18 mouse cellular contexts compared by ENCODE assay signal in genomic region chr3:8006708-8007395, GRCm38 (mm10).
A peak's percentile ranks its signal among the peaks of the same experiment; 100 is the strongest.
DNase-seq lines count a peak whose midpoint lies in the region; ATAC-seq lines count a peak whose summit lies in the region.
"Had no signal": no experiment of that assay in that cellular context is flagged by ENCODE, and none has a peak within 500 bp of the region (broad histone marks: within the 10 kb centered on the region; RNA-seq: fewer than 3 reads in every experiment).

No protein-coding gene starts in this region.

- 43% methylated on average over 10 of the region's 10 CpGs for WGBS in embryonic facial prominence, embryonic 13.5 days
- WGBS in kidney, embryonic 14.5 days: 58% methylated on average over 10 of the region's 10 CpGs
- WGBS in limb, embryonic 15.5 days: 43% methylated on average over 10 of the region's 10 CpGs

- H3K27me3 ChIP-seq in embryonic facial prominence, embryonic 13.5 days: no peaks in the 10 kb centered on the region
- H3K27me3 ChIP-seq in kidney, embryonic 14.5 days (ENCODE audit: control insufficient read depth, insufficient read depth, low read length): no peaks in the 10 kb centered on the region
- no peaks in the 10 kb centered on the region for H3K27me3 ChIP-seq in limb, embryonic 15.5 days
- H3K27me3 ChIP-seq: forebrain, embryonic 13.5 days had no signal

- no peak overlapping the region for H3K4me3 ChIP-seq in embryonic facial prominence, embryonic 13.5 days
- H3K4me3 ChIP-seq in kidney, embryonic 14.5 days (ENCODE audit: low read length): no peak overlapping the region
- H3K4me3 ChIP-seq in limb, embryonic 15.5 days: no peak overlapping the region
- H3K4me3 ChIP-seq: forebrain, embryonic 13.5 days; gastrocnemius, adult 2 months; layer of hippocampus, adult 2 months had no signal

- peaks cover 5% of the 10 kb centered on the region; the same call in 1 of the 2 replicates for H3K4me1 ChIP-seq in embryonic facial prominence, embryonic 13.5 days
- H3K4me1 ChIP-seq in kidney, embryonic 14.5 days (ENCODE audit: control insufficient read depth, insufficient read depth, low read length): no peaks in the 10 kb centered on the region
- H3K4me1 ChIP-seq in limb, embryonic 15.5 days: no peaks in the 10 kb centered on the region
- H3K4me1 ChIP-seq: forebrain, embryonic 13.5 days had no signal

- H3K9ac ChIP-seq in embryonic facial prominence, embryonic 13.5 days: no peak overlapping the region
- no peak overlapping the region for H3K9ac ChIP-seq in kidney, embryonic 14.5 days (ENCODE audit: low read depth, low read length)
- H3K9ac ChIP-seq in limb, embryonic 15.5 days: no peak overlapping the region
- H3K9ac ChIP-seq: forebrain, embryonic 13.5 days had no signal

- no peaks in the 10 kb centered on the region; the same call in 1 of the 2 replicates for H3K9me3 ChIP-seq in embryonic facial prominence, embryonic 13.5 days
- H3K9me3 ChIP-seq in kidney, embryonic 14.5 days (ENCODE audit: control insufficient read depth, low read length): no peaks in the 10 kb centered on the region
- no peaks in the 10 kb centered on the region for H3K9me3 ChIP-seq in limb, embryonic 15.5 days
- H3K9me3 ChIP-seq: forebrain, embryonic 13.5 days had no signal

- no peak for ATAC-seq in embryonic facial prominence, embryonic 13.5 days (ENCODE audit: insufficient number of reproducible peaks, insufficient read depth, low FRiP score, low TSS enrichment, low read depth)
- peak; percentile 94; the same call in 1 of the 2 replicates for ATAC-seq in kidney, embryonic 14.5 days (ENCODE audit: low FRiP score, low TSS enrichment)
- ATAC-seq in limb, embryonic 15.5 days (ENCODE audit: insufficient number of reproducible peaks, low FRiP score, low TSS enrichment, low read depth): no peak
- ATAC-seq: CD4-positive, CD25-positive, alpha-beta regulatory T cell, adult 4 months; forebrain, embryonic 13.5 days had no signal

- DNase-seq in MN1 (ENCODE audit: low spot score): peak; percentile 22
- no peak for DNase-seq in cerebellum, adult 11 months
- DNase-seq in retina, postnatal 1 day: no peak
- no peak for DNase-seq in cerebellum, postnatal 25 days
- DNase-seq in heart, postnatal 14 days: no peak
- DNase-seq: adrenal gland, postnatal 36 days; gastrocnemius, adult 2 months; heart, postnatal 4 days; midbrain, embryonic 14.5 days; right cerebral cortex, adult 18-20 months; thymus, postnatal 14 days had no signal

- H3K36me3 ChIP-seq in embryonic facial prominence, embryonic 13.5 days: no peaks in the 10 kb centered on the region
- no peaks in the 10 kb centered on the region for H3K36me3 ChIP-seq in kidney, embryonic 14.5 days (ENCODE audit: control insufficient read depth, insufficient read depth, low read length)
- H3K36me3 ChIP-seq in limb, embryonic 15.5 days: no peaks in the 10 kb centered on the region

- no peak overlapping the region for H3K27ac ChIP-seq in embryonic facial prominence, embryonic 13.5 days
- no peak overlapping the region for H3K27ac ChIP-seq in kidney, embryonic 14.5 days (ENCODE audit: low read depth, low read length)
- H3K27ac ChIP-seq in limb, embryonic 15.5 days: no peak overlapping the region
- H3K27ac ChIP-seq: forebrain, embryonic 13.5 days; gastrocnemius, adult 2 months; layer of hippocampus, adult 2 months; macrophage had no signal

- intact Hi-C loops in heart, postnatal 14 days (cut with DNase I): no loop called here

- H3K4me2 ChIP-seq in embryonic facial prominence, embryonic 13.5 days: peak overlapping the region; percentile 18
- H3K4me2 ChIP-seq in kidney, embryonic 14.5 days (replicated peaks; ENCODE audit: low read depth, low read length): no peak overlapping the region
- 0 out of 2 replicates have a peak overlapping the region, but pooled peaks have one; percentile 1 for H3K4me2 ChIP-seq in limb, embryonic 15.5 days
- H3K4me2 ChIP-seq: forebrain, embryonic 13.5 days had no signal
